Mouse (Mus musculus) spleen, adult 2 months (tissue): ENCODE data around the gene Gm49721. TPM values are rescaled to one million over a fixed set of nuclear protein-coding genes. Genes with fewer than 3 reads are reported as not detected.
"Not testable (repeated sequence)": the region's sequence is repeated elsewhere in the genome, so short reads cannot be mapped to it uniquely, and the experiment has no call there.

Experiments
- DNase-seq, 2 experiments: peaks; one replicate each; pipeline versions ENCODE4 v3.0.0 to v3.0.0-alpha.2; 2012 to 2021; ENCODE audit warnings: low spot score in 2 of 2, low read depth in 1 of 2
- H3K27ac ChIP-seq: fragments of 200-500 bp; 2 replicates; pipeline ENCODE4 v1.5.1; 2012; ENCODE audit warnings: low read length, inconsistent platforms; ENCODE audit not compliant: insufficient read depth
- H3K27me3 ChIP-seq: fragments of 200-500 bp; 2 replicates; pipeline ENCODE4 v1.6.1; 2012; ENCODE audit warnings: mild to moderate bottlenecking, moderate library complexity, low read length, inconsistent platforms; ENCODE audit not compliant: control insufficient read depth, insufficient read depth
- H3K36me3 ChIP-seq: fragments of 200-500 bp; 2 replicates; pipeline ENCODE4 v1.6.1; 2012; ENCODE audit warnings: mild to moderate bottlenecking, low read length, inconsistent platforms; ENCODE audit not compliant: control insufficient read depth, insufficient read depth
- H3K4me1 ChIP-seq: fragments of 200-500 bp; 2 replicates; pipeline ENCODE4 v1.6.1; 2011; ENCODE audit warnings: inconsistent platforms; ENCODE audit not compliant: control insufficient read depth, insufficient read depth, insufficient read length
- H3K4me3 ChIP-seq: fragments of 200-500 bp; 2 replicates; pipeline ENCODE4 v1.5.1; 2011; ENCODE audit warnings: mild to moderate bottlenecking, inconsistent platforms; ENCODE audit not compliant: insufficient read depth, insufficient read length; ENCODE audit errors: extremely low read depth
- WGBS: fragments of 180-500 bp; shearing (Covaris S2); methylation state at CpG from one replicate; pipeline ENCODE4 v1.1.7; 2018; 5-methylcytosine and 5-hydroxymethylcytosine counted together
- polyA plus RNA-seq: library from polyadenylated mRNA; depleted of rRNA; stranded (reverse); fragments of >200 nt; gene quantifications from 2 replicates; pipeline ENCODE4 v1.2.3, GENCODE M21; 2012; rRNA removed

Gm49721 gene
- 0.70 TPM in 1 of 2 replicates, not detected in the other for polyA plus RNA-seq

GRCm38 (mm10) chr17:6978287-6979248, at the start of gene Gm49721:
TSS of gene Gm49721 (plus strand) at chr17:6978904.
- peak in 1 of 2 experiments; percentile 68 for DNase-seq
- peak within 1 kb of the TSS; percentile 63 for H3K4me3 ChIP-seq
- WGBS: 4% methylated on average over 48 of the region's 68 CpGs
- H3K27me3 ChIP-seq, H3K4me1 ChIP-seq, H3K27ac ChIP-seq, H3K36me3 ChIP-seq: not testable (repeated sequence)

GRCm38 (mm10) chr17:6931625-6932024, 47.1 kb upstream of the Gm49721 start:
- WGBS: 92% methylated on average over 7 of the region's 7 CpGs
- H3K27ac ChIP-seq, H3K27me3 ChIP-seq, H3K36me3 ChIP-seq, H3K4me3 ChIP-seq, DNase-seq, H3K4me1 ChIP-seq: not testable (repeated sequence)

- DNase-seq, H3K4me1 ChIP-seq, H3K27me3 ChIP-seq, H3K36me3 ChIP-seq, H3K27ac ChIP-seq, H3K4me3 ChIP-seq: not testable (repeated sequence)
- no CpG with 5 or more reads among the region's 4 CpGs for WGBS
Observed at GRCm38 (mm10) chr17:6942560-6942959, 36.1 kb upstream of the Gm49721 start.

GRCm38 (mm10) chr17:6947637-6947983, 31.1 kb upstream of the Gm49721 start:
- no CpG with 5 or more reads among the region's 8 CpGs for WGBS
- not testable (repeated sequence) for H3K27ac ChIP-seq, H3K36me3 ChIP-seq, DNase-seq, H3K27me3 ChIP-seq, H3K4me1 ChIP-seq
- peak overlapping the region; percentile 82; the same call in 1 of the 2 replicates for H3K4me3 ChIP-seq

- not testable (repeated sequence) for H3K4me1 ChIP-seq, H3K36me3 ChIP-seq, H3K27me3 ChIP-seq
- WGBS: under 1% methylated on average over 69 of the region's 73 CpGs
- DNase-seq: peak in 1 of 2 experiments; percentile 75
- peak within 1 kb of the TSS; percentile 82 for H3K4me3 ChIP-seq
- H3K27ac ChIP-seq: peak within 1 kb of the TSS; percentile 72
Observed at GRCm38 (mm10) chr17:6947984-6948768, 30.5 kb upstream of the Gm49721 start, which contains the start of gene Rsph3b. TSS of gene Rsph3b (minus strand) at chr17:6948682.

GRCm38 (mm10) chr17:6948769-6949228, 29.9 kb upstream of the Gm49721 start:
- Histone ChIP-seq H3K27ac (peak overlapping the region; percentile 72; the same call in 1 of the 2 replicates), H3K4me3 (peak overlapping the region; percentile 82; the same call in 1 of the 2 replicates)
- DNase-seq, H3K27me3 ChIP-seq, H3K4me1 ChIP-seq, H3K36me3 ChIP-seq: not testable (repeated sequence)
- WGBS: 5% methylated on average over 9 of the region's 9 CpGs

GRCm38 (mm10) chr17:6958881-6959280, 19.8 kb upstream of the Gm49721 start:
- not testable (repeated sequence) for H3K36me3 ChIP-seq, H3K27ac ChIP-seq, DNase-seq, H3K4me3 ChIP-seq, H3K4me1 ChIP-seq, H3K27me3 ChIP-seq
- 88% methylated on average over 7 of the region's 8 CpGs for WGBS

- H3K4me1 ChIP-seq, DNase-seq, H3K27me3 ChIP-seq, H3K36me3 ChIP-seq, H3K27ac ChIP-seq, H3K4me3 ChIP-seq: not testable (repeated sequence)
- WGBS: 60% methylated on average over 5 of the region's 6 CpGs
Observed at GRCm38 (mm10) chr17:6959543-6960259, 19.0 kb upstream of the Gm49721 start.

GRCm38 (mm10) chr17:6960349-6960748, 18.4 kb upstream of the Gm49721 start:
- DNase-seq, H3K4me1 ChIP-seq, H3K27me3 ChIP-seq, H3K36me3 ChIP-seq, H3K4me3 ChIP-seq, H3K27ac ChIP-seq: not testable (repeated sequence)
- 0% methylated on average over 12 of the region's 12 CpGs for WGBS

- H3K36me3 ChIP-seq, H3K4me1 ChIP-seq, H3K27me3 ChIP-seq: not testable (repeated sequence)
- peak in 1 of 2 experiments; percentile 17 for DNase-seq
- H3K4me3 ChIP-seq: peak within 1 kb of the TSS; percentile 55
- WGBS: 0% methylated on average over 10 of the region's 51 CpGs
- peak within 1 kb of the TSS; percentile 41 for H3K27ac ChIP-seq
Observed at GRCm38 (mm10) chr17:6960776-6961175, 17.9 kb upstream of the Gm49721 start, which contains the start of gene Tagap1. TSS of gene Tagap1 (minus strand) at chr17:6961156.
